Mouse (Mus musculus) embryonic facial prominence, embryonic 15.5 days (tissue): ENCODE results near the gene Olfr1324. TPM values are rescaled to one million over a fixed set of nuclear protein-coding genes. Genes with fewer than 3 reads are reported as not detected.
"Not testable (repeated sequence)": the region's sequence is repeated elsewhere in the genome, so short reads cannot be mapped to it uniquely, and the experiment has no call there.

Experiments
- ATAC-seq: fragments of 200-750 bp; cut with Nextera tagmentation; 2 replicates; pipeline ENCODE4 v1.8.0; 2017; ENCODE audit warnings: low read depth, moderate TSS enrichment; ENCODE audit not compliant: insufficient number of reproducible peaks, low FRiP score, low TSS enrichment
- H3K27ac ChIP-seq: fragments of 300-500 bp; sonication (generic); replicated peaks from 2 replicates; pipeline ENCODE4 v1.5.1; 2015; ENCODE audit warnings: mild to moderate bottlenecking, inconsistent platforms
- H3K27me3 ChIP-seq: fragments of 300-500 bp; sonication (generic); 2 replicates; pipeline ENCODE4 v1.6.1; 2015; ENCODE audit warnings: inconsistent platforms
- H3K36me3 ChIP-seq: fragments of 300-500 bp; sonication (generic); 2 replicates; pipeline ENCODE4 v1.6.1; 2015; ENCODE audit warnings: mild to moderate bottlenecking, inconsistent platforms
- H3K4me1 ChIP-seq: fragments of 300-500 bp; sonication (generic); 2 replicates; pipeline ENCODE4 v1.6.1; 2015; ENCODE audit warnings: inconsistent platforms
- H3K4me2 ChIP-seq: fragments of 300-500 bp; sonication (generic); replicated peaks from 2 replicates; pipeline ENCODE4 v1.6.1; 2015; ENCODE audit warnings: mild to moderate bottlenecking, inconsistent platforms
- H3K4me3 ChIP-seq: fragments of 300-500 bp; sonication (generic); replicated peaks from 2 replicates; pipeline ENCODE4 v1.5.1; 2015; ENCODE audit warnings: mild to moderate bottlenecking, inconsistent platforms
- H3K9ac ChIP-seq: fragments of 300-500 bp; sonication (generic); 2 replicates; pipeline ENCODE4 v1.6.1; 2015; ENCODE audit warnings: inconsistent platforms
- H3K9me3 ChIP-seq: fragments of 300-500 bp; sonication (generic); replicated peaks from 2 replicates; pipeline ENCODE4 v1.6.1; 2016; ENCODE audit warnings: inconsistent platforms
- WGBS: fragments of 180-500 bp; shearing (Covaris S2); methylation state at CpG from one replicate; pipeline ENCODE4 v1.1.7; 2015; 5-methylcytosine and 5-hydroxymethylcytosine counted together
- polyA plus RNA-seq: library from polyadenylated mRNA; unstranded; fragments of >200 nt; fragmentation: Nextera tagmentation; extraction: Ambion mirVana; gene quantifications from 2 replicates; pipeline ENCODE4 v1.2.1, GENCODE M21; 2015

The Olfr1324 gene
- polyA plus RNA-seq = 0.09 TPM in 1 of 2 replicates, not detected in the other

- H3K36me3 ChIP-seq = no peaks in the 10 kb centered on the region
- no peak within 1 kb of the TSS for H3K27ac ChIP-seq
- H3K27me3 ChIP-seq = no peaks in the 10 kb centered on the region
- H3K9me3 ChIP-seq = no peaks in the 10 kb centered on the region
- no peak within 1 kb of the TSS for H3K4me2 ChIP-seq
- 91% methylated on average over 1 of the region's 1 CpGs for WGBS
- no peak within 1 kb of the TSS for H3K4me3 ChIP-seq
- no peak within 1 kb of the TSS for H3K9ac ChIP-seq
- ATAC-seq = no peak
- no peaks in the 10 kb centered on the region for H3K4me1 ChIP-seq
Observed at GRCm38 (mm10) chrX:50428398-50428797, at the start of gene Olfr1324. TSS of gene Olfr1324 (minus strand) at chrX:50428498.

- not testable (repeated sequence) for H3K27ac ChIP-seq, H3K9me3 ChIP-seq, ATAC-seq, H3K4me2 ChIP-seq, H3K36me3 ChIP-seq, H3K4me1 ChIP-seq, H3K9ac ChIP-seq, H3K27me3 ChIP-seq, H3K4me3 ChIP-seq
- WGBS = 59% methylated on average over 6 of the region's 6 CpGs
Observed at GRCm38 (mm10) chrX:50470341-50470740, 42.0 kb upstream of the Olfr1324 start.

GRCm38 (mm10) chrX:50456136-50456535 is 27.8 kb upstream of the Olfr1324 start:
- Histone ChIP-seq H3K4me3 (no peak overlapping the region), H3K27me3 (no peaks in the 10 kb centered on the region), H3K9ac (no peak overlapping the region), H3K4me2 (no peak overlapping the region), H3K36me3 (no peaks in the 10 kb centered on the region), H3K4me1 (no peaks in the 10 kb centered on the region), H3K9me3 (no peaks in the 10 kb centered on the region), H3K27ac (no peak overlapping the region)
- WGBS = 21% methylated on average over 1 of the region's 1 CpGs
- no peak for ATAC-seq

- H3K4me3 ChIP-seq = no peak overlapping the region
- no peaks in the 10 kb centered on the region for H3K27me3 ChIP-seq
- H3K36me3 ChIP-seq = no peaks in the 10 kb centered on the region
- H3K27ac ChIP-seq = no peak overlapping the region
- ATAC-seq = no peak
- H3K4me1 ChIP-seq = no peaks in the 10 kb centered on the region
- 47% methylated on average over 1 of the region's 1 CpGs for WGBS
- H3K9ac ChIP-seq = no peak overlapping the region
- H3K9me3 ChIP-seq = no peaks in the 10 kb centered on the region
- no peak overlapping the region for H3K4me2 ChIP-seq
Observed at GRCm38 (mm10) chrX:50443352-50443751, 15.1 kb upstream of the Olfr1324 start.

GRCm38 (mm10) chrX:50442696-50443095 is 14.4 kb upstream of the Olfr1324 start:
- H3K4me2 ChIP-seq = no peak overlapping the region
- no peaks in the 10 kb centered on the region for H3K4me1 ChIP-seq
- 86% methylated on average over 1 of the region's 1 CpGs for WGBS
- no peak overlapping the region for H3K4me3 ChIP-seq
- no peak for ATAC-seq
- no peaks in the 10 kb centered on the region for H3K9me3 ChIP-seq
- H3K27ac ChIP-seq = no peak overlapping the region
- no peaks in the 10 kb centered on the region for H3K36me3 ChIP-seq
- H3K9ac ChIP-seq = no peak overlapping the region
- H3K27me3 ChIP-seq = no peaks in the 10 kb centered on the region

- H3K27ac ChIP-seq = no peak overlapping the region
- H3K4me2 ChIP-seq = no peak overlapping the region
- H3K36me3 ChIP-seq = no peaks in the 10 kb centered on the region
- 64% methylated on average over 2 of the region's 2 CpGs for WGBS
- no peak overlapping the region for H3K4me3 ChIP-seq
- H3K27me3 ChIP-seq = no peaks in the 10 kb centered on the region
- no peaks in the 10 kb centered on the region for H3K4me1 ChIP-seq
- no peaks in the 10 kb centered on the region for H3K9me3 ChIP-seq
- no peak for ATAC-seq
- H3K9ac ChIP-seq = no peak overlapping the region
Observed at GRCm38 (mm10) chrX:50432499-50432898, 4.2 kb upstream of the Olfr1324 start.

GRCm38 (mm10) chrX:50427712-50428328 is 478 bp downstream of the Olfr1324 start:
- H3K9me3 ChIP-seq = no peaks in the 10 kb centered on the region
- no peak overlapping the region for H3K4me2 ChIP-seq
- H3K27ac ChIP-seq = no peak overlapping the region
- ATAC-seq = no peak
- no peak overlapping the region for H3K4me3 ChIP-seq
- H3K4me1 ChIP-seq = no peaks in the 10 kb centered on the region
- 53% methylated on average over 2 of the region's 2 CpGs for WGBS
- H3K9ac ChIP-seq = no peak overlapping the region
- no peaks in the 10 kb centered on the region for H3K27me3 ChIP-seq
- no peaks in the 10 kb centered on the region for H3K36me3 ChIP-seq

GRCm38 (mm10) chrX:50425899-50426436 is 2.3 kb downstream of the Olfr1324 start:
- Histone ChIP-seq H3K9me3 (no peaks in the 10 kb centered on the region), H3K4me1 (no peaks in the 10 kb centered on the region), H3K9ac (no peak overlapping the region), H3K27ac (no peak overlapping the region), H3K4me2 (no peak overlapping the region), H3K4me3 (no peak overlapping the region), H3K36me3 (no peaks in the 10 kb centered on the region), H3K27me3 (no peaks in the 10 kb centered on the region)
- WGBS = 76% methylated on average over 3 of the region's 3 CpGs
- ATAC-seq = no peak

GRCm38 (mm10) chrX:50410361-50410760 is 17.9 kb downstream of the Olfr1324 start:
- ATAC-seq, H3K4me1 ChIP-seq, H3K4me2 ChIP-seq, H3K4me3 ChIP-seq, H3K27ac ChIP-seq, H3K36me3 ChIP-seq, H3K27me3 ChIP-seq, H3K9ac ChIP-seq, H3K9me3 ChIP-seq: not testable (repeated sequence)
- WGBS = 77% methylated on average over 8 of the region's 8 CpGs

GRCm38 (mm10) chrX:50390616-50391015 is 37.7 kb downstream of the Olfr1324 start:
- 71% methylated on average over 4 of the region's 4 CpGs for WGBS
- not testable (repeated sequence) for H3K4me2 ChIP-seq, H3K4me3 ChIP-seq, H3K9ac ChIP-seq, ATAC-seq, H3K9me3 ChIP-seq, H3K27ac ChIP-seq, H3K36me3 ChIP-seq, H3K27me3 ChIP-seq, H3K4me1 ChIP-seq

GRCm38 (mm10) chrX:50374978-50375377 is 53.3 kb downstream of the Olfr1324 start:
- no peak overlapping the region for H3K9ac ChIP-seq
- H3K4me2 ChIP-seq = no peak overlapping the region
- no peak overlapping the region for H3K4me3 ChIP-seq
- 92% methylated on average over 1 of the region's 1 CpGs for WGBS
- no peaks in the 10 kb centered on the region for H3K4me1 ChIP-seq
- ATAC-seq = no peak
- H3K9me3 ChIP-seq = no peaks in the 10 kb centered on the region
- no peaks in the 10 kb centered on the region for H3K27me3 ChIP-seq
- H3K27ac ChIP-seq = no peak overlapping the region
- no peaks in the 10 kb centered on the region for H3K36me3 ChIP-seq
